Mouse (Mus musculus) bone marrow macrophage, adult 2 months (primary cell): ENCODE results near the gene Pld1.

Source experiments
- CTCF ChIP-seq: IDR thresholded peaks from 2 replicates; pipeline ENCODE4 v1.5.1; 2012; ENCODE audit warnings: low read depth, mild to moderate bottlenecking, low read length, moderate library complexity
- POLR2A ChIP-seq: IDR thresholded peaks from 2 replicates; pipeline ENCODE4 v1.6.1; 2012; ENCODE audit warnings: mild to moderate bottlenecking, low read depth, low read length, borderline replicate concordance

DNA sequence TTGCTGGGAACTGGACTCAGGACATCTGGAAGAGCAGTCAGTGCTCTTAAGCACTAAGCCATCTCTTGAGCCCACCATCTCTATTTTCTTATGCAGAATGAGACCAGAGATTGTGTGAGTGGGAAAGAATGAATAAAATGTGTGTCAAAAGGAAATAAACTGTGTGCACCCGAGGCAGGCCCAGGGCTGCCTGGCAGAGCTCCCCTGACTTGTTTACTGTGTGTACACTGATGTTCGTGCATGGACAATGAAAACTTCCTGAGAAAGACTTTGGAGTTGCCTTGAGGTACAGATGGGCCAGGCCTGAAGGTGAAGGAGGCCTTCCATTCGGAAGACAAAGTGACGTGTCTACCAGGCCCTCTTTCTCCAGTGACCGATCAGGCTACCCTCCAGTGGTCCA, 6.1 kb upstream of the Pld1 start:
- no peak for TF ChIP-seq POLR2A
- no peak for TF ChIP-seq CTCF
